Mouse (Mus musculus): ENCODE data around the gene Tmc5.

GRCm38 (mm10) chr7:118637466-118637865 is 40.4 kb downstream of the Tmc5 start:
- TF ChIP-seq CTCF (IDR thresholded peaks at IDR 0.05; ENCODE audit: low read depth, low read length), result no peak
- TF ChIP-seq POLR2A (IDR thresholded peaks at IDR 0.05; ENCODE audit: borderline replicate concordance, low read depth, low read length), result no peak
